Mouse (Mus musculus): ENCODE measurements around the gene Apol9b.

Gene Apol9b

DNA sequence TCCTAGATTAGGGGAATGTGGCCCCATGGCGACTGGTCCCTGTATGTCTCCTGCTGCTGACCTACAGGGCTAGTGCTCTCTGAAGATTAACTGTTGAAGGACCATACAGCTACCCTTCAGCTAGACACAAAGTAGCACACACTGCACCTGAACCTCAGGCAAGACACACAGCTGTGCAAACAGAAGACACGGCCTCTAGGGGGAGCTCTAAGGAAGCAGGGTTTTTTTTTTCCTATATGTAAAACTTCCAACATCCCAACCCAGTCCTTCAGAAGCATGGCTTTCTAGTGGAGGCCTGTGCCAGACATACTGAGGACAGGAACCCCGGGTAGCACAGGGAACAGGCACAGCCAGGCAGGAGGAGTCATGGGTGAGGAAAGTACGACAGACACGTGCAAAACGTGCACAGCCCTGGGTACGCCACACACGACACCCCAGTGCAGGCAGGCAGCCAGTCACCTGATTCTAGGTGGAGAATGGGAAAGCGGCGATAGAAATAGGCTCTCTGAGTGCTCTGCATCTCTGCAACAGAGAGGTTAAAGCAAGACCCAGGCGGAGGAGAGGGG lies 53.7 kb downstream of the Apol9b start:
- no peak for DNase-seq

DNA sequence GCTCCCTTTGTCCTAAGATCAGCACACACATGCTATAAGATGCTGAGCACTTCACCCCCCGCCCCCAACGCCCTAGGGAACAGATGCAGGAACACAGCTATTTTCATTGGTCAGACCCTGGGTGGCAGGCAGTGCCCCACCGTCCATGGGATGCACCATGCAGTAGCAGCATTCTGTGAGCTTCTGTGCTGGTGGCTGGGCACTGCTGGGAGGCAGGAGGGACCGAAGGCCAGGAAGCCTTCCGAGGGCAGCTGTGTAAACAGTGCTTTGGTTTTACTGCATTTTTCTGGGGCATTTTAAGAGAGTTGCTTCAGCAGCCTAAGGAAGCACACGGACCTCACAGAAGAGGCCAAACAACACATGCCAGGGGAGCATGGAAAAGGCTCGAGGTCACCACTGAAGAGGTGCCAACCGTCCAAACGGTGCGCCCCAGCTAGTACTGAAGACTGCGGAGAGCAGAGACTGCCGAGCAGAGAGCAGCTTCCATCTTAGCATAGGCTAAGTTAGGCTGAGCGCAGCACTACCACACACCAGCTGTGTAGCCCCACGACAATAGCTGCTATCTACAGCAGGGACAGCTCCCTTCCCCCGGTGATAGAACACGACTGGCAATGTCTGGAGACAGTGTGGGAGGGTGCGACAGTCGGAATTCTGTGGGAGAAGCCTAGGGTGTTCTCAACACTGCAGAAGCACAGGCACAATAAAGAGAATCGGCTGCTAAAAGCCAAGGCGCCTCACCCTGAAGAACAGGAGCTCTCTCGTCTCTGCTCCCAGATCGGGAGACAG lies 55.4 kb downstream of the Apol9b start:
- no peak for DNase-seq

DNA sequence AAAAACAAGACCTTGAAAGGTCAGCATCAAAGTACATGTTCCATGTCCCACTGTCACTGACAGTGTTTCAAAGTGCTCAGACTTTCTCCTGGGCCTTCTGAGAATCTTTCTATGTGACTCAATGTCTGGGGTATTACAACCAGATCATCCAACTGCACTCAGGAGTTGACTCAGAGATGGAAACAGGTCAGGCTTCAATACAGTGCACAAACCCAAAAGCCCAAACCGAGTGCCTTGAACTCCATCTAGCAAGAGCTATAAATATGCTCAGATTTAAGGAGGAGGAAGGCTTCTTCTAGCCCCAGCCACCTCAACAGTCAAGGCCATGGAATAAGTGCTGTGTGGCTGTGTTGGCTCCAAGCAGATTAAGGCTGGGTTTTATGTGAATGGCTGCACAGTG lies 57.0 kb downstream of the Apol9b start:
- DNase-seq: no peak
